Mouse (Mus musculus) intestine, postnatal 0 days (tissue): Measurements from ENCODE around the gene Oas3. TPM values are rescaled to one million over a fixed set of nuclear protein-coding genes. Genes with fewer than 3 reads are reported as not detected.
"Not testable (repeated sequence)": the region's sequence is repeated elsewhere in the genome, so short reads cannot be mapped to it uniquely, and the experiment has no call there.

Source experiments
- ATAC-seq: fragments of 200-750 bp; cut with Nextera tagmentation; 2 replicates; pipeline ENCODE4 v1.8.0; 2017; ENCODE audit warnings: mild to moderate bottlenecking, moderate TSS enrichment, moderate library complexity
- H3K27ac ChIP-seq: fragments of 300-500 bp; sonication (generic); 2 replicates; pipeline ENCODE4 v1.5.1; 2014; ENCODE audit warnings: mild to moderate bottlenecking, low read depth, low read length, moderate library complexity
- H3K27me3 ChIP-seq: fragments of 300-500 bp; sonication (generic); replicated peaks from 2 replicates; pipeline ENCODE4 v1.6.1; 2014; ENCODE audit warnings: low read length, mixed read lengths; ENCODE audit not compliant: control insufficient read depth, insufficient read depth
- H3K36me3 ChIP-seq: fragments of 300-500 bp; sonication (generic); 2 replicates; pipeline ENCODE4 v1.6.1; 2014; ENCODE audit warnings: mild to moderate bottlenecking, moderate library complexity; ENCODE audit not compliant: control insufficient read depth, insufficient read depth
- H3K4me1 ChIP-seq: fragments of 300-500 bp; sonication (generic); replicated peaks from 2 replicates; pipeline ENCODE4 v1.6.1; 2014; ENCODE audit warnings: antibody characterized with exemption, low read length, mixed read lengths; ENCODE audit not compliant: control insufficient read depth, insufficient read depth
- H3K4me2 ChIP-seq: fragments of 300-500 bp; sonication (generic); replicated peaks from 2 replicates; pipeline ENCODE4 v1.6.1; 2014; ENCODE audit warnings: low read depth, mild to moderate bottlenecking, moderate library complexity
- H3K4me3 ChIP-seq: fragments of 300-500 bp; sonication (generic); 2 replicates; pipeline ENCODE4 v1.5.1; 2014; ENCODE audit warnings: low read depth, low read length
- H3K9ac ChIP-seq: fragments of 300-500 bp; sonication (generic); 2 replicates; pipeline ENCODE4 v1.6.1; 2014; ENCODE audit warnings: mild to moderate bottlenecking, low read depth, low read length
- H3K9me3 ChIP-seq: fragments of 300-500 bp; sonication (generic); 2 replicates; pipeline ENCODE4 v1.6.1; 2016; ENCODE audit warnings: mixed run types; ENCODE audit not compliant: control insufficient read depth
- CTCF ChIP-seq: sonication (generic); IDR thresholded peaks from 2 replicates; pipeline ENCODE4 v1.5.1; 2016; ENCODE audit warnings: low read depth, mild to moderate bottlenecking, control low read depth, antibody characterized with exemption, moderate library complexity
- WGBS: fragments of 180-500 bp; shearing (Covaris S2); extraction: QIAGEN DNeasy Blood & Tissue Kit; methylation state at CpG from one replicate; pipeline ENCODE4 v1.1.7; 2014; 5-methylcytosine and 5-hydroxymethylcytosine counted together
- polyA plus RNA-seq: library from polyadenylated mRNA; unstranded; fragments of >200 nt; fragmentation: Nextera tagmentation; extraction: Ambion mirVana; gene quantifications from 2 replicates; pipeline ENCODE4 v1.2.1, GENCODE M21; 2015

The Oas3 gene
- polyA plus RNA-seq, 1 experiment from 2014 or later = 0.66 TPM

DNA sequence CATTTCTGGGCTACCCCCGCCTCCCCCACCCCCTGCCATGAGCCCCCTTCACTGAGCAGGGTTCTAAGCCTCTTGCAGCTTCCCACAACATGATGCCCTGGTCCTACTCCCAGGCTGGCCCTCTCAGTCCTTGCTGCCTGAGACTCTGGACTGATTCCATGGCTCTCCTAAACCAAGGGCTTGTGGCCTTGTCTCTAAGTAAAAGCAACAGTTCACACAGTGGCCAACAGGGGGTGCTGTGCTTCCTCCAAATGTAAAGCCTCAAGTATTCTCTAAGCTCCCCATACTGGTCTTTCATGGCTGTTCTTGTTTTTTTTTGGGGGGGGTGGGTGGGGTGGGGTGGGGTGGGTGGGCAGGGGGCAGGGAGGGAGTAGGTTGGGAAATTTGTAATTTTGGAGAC lies 29.0 kb upstream of the Oas3 start:
- Histone ChIP-seq H3K27me3 (no peaks in the 10 kb centered on the region), H3K9ac (no peak overlapping the region), H3K4me1 (no peaks in the 10 kb centered on the region), H3K4me2 (no peak overlapping the region), H3K27ac (no peak overlapping the region), H3K36me3 (no peaks in the 10 kb centered on the region), H3K4me3 (no peak overlapping the region), H3K9me3 (no peaks in the 10 kb centered on the region)
- peak; percentile 78 for TF ChIP-seq CTCF
- 86% methylated on average over 1 of the region's 1 CpGs for WGBS
- no peak for ATAC-seq

DNA sequence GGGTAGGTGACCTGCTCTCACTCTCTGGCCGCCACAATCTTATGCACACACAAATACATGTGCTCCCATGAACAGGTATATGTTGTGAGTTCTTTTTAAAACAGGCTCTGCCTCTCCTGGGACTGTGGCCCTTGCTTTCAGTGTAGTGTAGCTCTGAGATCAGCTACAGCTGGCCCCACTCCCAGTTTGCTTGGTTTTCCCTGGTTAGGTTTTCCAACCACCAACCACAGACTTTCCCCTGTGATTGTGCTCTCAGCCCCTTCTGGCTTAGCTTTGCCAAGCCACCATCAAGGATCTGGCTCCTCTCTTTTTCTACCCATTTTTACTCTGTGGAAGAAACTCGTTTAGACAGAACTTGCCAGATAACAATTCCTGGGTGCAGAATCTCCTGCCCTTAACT lies 26.1 kb upstream of the Oas3 start:
- no peak overlapping the region for H3K27ac ChIP-seq
- no peak overlapping the region for H3K4me2 ChIP-seq
- no peak for ATAC-seq
- no peaks in the 10 kb centered on the region for H3K4me1 ChIP-seq
- no peaks in the 10 kb centered on the region for H3K9me3 ChIP-seq
- WGBS = 59% methylated on average over 2 of the region's 2 CpGs
- no peaks in the 10 kb centered on the region for H3K27me3 ChIP-seq
- no peak for TF ChIP-seq CTCF
- no peaks in the 10 kb centered on the region for H3K36me3 ChIP-seq
- no peak overlapping the region for H3K4me3 ChIP-seq
- no peak overlapping the region for H3K9ac ChIP-seq

DNA sequence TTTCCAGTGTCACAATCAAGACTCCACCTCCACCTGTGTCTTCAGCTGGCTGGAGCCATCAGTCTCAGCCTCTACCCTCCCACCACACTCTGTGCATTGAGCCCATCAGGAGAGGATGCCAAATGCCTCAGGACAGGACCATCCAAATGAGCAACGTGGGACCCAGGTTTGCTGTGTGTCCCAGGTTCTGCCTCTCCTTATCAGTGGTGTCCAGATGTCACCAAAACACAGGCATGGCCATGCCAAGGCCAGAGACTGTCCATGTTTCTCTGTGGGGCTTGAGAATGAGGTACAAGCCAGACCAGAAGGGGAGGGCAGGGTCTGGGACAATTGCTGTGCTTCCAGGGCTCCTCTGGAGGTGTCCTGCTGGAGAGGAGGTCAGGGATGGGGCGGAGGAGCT lies 21.5 kb upstream of the Oas3 start:
- ATAC-seq, H3K4me1 ChIP-seq, H3K9ac ChIP-seq, H3K27me3 ChIP-seq, H3K36me3 ChIP-seq, H3K4me2 ChIP-seq, H3K4me3 ChIP-seq, H3K9me3 ChIP-seq, H3K27ac ChIP-seq: not testable (repeated sequence)
- WGBS = 50% methylated on average over 1 of the region's 2 CpGs

DNA sequence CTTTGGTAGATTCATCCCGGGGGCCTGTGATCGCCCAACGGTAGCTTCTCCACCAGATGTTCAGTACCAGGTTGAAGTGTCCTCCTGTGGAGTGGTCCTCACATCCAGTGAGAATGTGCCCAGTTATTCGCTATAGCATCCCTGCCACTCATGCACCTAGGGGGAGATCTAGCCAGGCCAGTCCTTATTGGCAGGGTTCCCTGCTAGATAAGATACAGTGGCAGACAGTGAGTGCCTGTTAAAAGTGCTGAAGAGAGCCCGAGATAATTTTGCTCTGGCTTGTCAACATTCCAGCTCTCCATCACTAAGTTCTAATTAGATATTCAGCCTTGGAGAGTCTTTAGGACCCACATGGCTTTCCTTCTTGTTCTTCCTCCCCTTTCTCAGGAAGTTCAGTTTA lies 20.7 kb upstream of the Oas3 start:
- not testable (repeated sequence) for H3K9ac ChIP-seq, ATAC-seq, H3K27ac ChIP-seq, H3K4me3 ChIP-seq, H3K4me2 ChIP-seq, H3K36me3 ChIP-seq, H3K4me1 ChIP-seq, H3K27me3 ChIP-seq, H3K9me3 ChIP-seq
- WGBS = 74% methylated on average over 5 of the region's 5 CpGs

DNA sequence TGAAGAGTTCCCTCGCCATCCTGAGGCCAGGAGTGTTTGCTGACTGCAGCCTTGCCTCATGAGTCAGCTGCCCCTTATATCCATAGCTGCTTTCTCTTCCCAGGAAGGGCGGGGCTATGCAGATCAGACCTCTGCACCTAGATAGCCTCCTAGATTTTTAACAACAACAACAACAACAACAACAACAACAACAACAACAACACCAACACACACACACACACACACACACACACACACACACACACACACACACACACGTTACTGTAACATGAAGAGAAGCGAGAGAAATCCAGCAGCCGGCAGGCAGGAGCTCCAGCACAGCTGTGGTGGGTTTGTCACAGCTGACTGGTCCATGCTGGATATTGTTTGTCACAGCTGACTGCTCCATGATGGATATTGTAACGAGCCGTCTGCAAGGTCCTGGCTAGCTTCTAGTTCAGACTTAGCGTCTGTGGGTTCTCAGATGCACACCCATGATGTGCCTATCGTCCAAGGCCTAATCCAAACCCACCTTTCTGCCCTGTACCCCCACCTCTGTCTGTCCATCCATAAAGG lies 18.1 kb upstream of the Oas3 start, which contains the start of gene Oas1e:
TSS of gene Oas1e (minus strand) at position 51 of the 555 bp plus-strand sequence.
- ATAC-seq, H3K36me3 ChIP-seq, H3K27me3 ChIP-seq, H3K9me3 ChIP-seq, H3K4me3 ChIP-seq, H3K9ac ChIP-seq, H3K4me1 ChIP-seq, H3K27ac ChIP-seq, H3K4me2 ChIP-seq: not testable (repeated sequence)
- whole genome bisulfite sequencing = 66% methylated on average over 9 of the region's 9 CpGs

DNA sequence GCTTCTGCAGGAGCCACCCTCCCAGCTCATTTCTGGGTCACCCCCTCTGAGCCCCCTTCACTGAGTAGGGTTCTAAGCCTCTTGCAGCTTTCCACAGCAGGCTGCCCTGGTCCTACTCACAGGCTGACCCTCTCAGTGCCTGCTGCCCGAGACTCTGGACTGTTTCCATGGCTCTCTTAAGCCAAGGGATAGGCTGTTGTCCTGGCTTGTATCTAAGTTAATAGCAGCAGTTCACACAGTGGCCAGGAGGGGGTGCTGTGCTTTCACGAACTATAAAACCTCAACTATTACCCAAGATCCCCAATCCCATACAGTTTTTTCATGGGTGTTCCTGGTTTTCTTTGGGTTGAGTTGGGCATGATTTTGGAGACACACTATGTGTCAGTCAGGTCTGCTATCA lies 15.6 kb upstream of the Oas3 start:
- H3K9me3 ChIP-seq = no peaks in the 10 kb centered on the region
- H3K36me3 ChIP-seq = no peaks in the 10 kb centered on the region
- no peak for ATAC-seq
- no peak overlapping the region for H3K4me2 ChIP-seq
- H3K27me3 ChIP-seq = no peaks in the 10 kb centered on the region
- no peaks in the 10 kb centered on the region for H3K4me1 ChIP-seq
- WGBS = 10% methylated on average over 2 of the region's 2 CpGs
- no peak overlapping the region for H3K4me3 ChIP-seq
- TF ChIP-seq CTCF = peak; percentile 80
- no peak overlapping the region for H3K9ac ChIP-seq
- no peak overlapping the region for H3K27ac ChIP-seq

DNA sequence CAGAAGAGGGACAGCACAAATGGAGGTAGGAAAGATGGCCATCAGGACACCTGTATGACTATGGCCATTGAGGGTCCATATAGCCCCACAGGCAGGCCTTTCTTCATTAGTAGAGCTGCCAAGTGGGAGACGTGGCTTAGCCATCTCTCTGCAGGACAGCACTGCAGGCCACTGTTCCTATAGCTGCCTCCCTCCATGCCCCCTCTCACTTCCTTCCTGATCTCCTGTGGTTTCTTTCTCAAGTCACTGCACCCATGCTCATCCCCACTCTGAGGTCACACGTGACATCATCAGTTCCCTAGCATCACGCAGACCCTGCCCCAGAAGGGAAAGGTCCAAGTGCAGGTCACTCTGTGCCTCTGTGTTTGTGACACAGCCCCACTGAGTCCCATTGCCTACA lies 9.6 kb upstream of the Oas3 start:
- ATAC-seq = no peak
- H3K36me3 ChIP-seq = no peaks in the 10 kb centered on the region
- H3K27ac ChIP-seq = no peak overlapping the region
- no peaks in the 10 kb centered on the region for H3K9me3 ChIP-seq
- H3K4me1 ChIP-seq = no peaks in the 10 kb centered on the region
- no peaks in the 10 kb centered on the region; the same call in 1 of the 2 replicates for H3K27me3 ChIP-seq
- no peak overlapping the region for H3K4me2 ChIP-seq
- WGBS = 65% methylated on average over 3 of the region's 3 CpGs
- TF ChIP-seq CTCF = no peak
- H3K9ac ChIP-seq = no peak overlapping the region
- H3K4me3 ChIP-seq = no peak overlapping the region
